Mouse (Mus musculus) large intestine, adult 2 months (tissue): ENCODE data around the gene Dand5. TPM values are rescaled to one million over a fixed set of nuclear protein-coding genes. Genes with fewer than 3 reads are reported as not detected.

Source experiments
- DNase-seq: peaks from one replicate; pipeline ENCODE4 v3.0.0-alpha.2; 2012; ENCODE audit warnings: low read depth, low spot score
- WGBS: fragments of 180-500 bp; shearing (Covaris S2); methylation state at CpG from one replicate; pipeline ENCODE4 v1.1.7; 2018; 5-methylcytosine and 5-hydroxymethylcytosine counted together
- polyA plus RNA-seq: library from polyadenylated mRNA; depleted of rRNA; stranded (reverse); fragments of >200 nt; gene quantifications from 2 replicates; pipeline ENCODE4 v1.2.3, GENCODE M21; 2012

Gene Dand5
- polyA plus RNA-seq, 1 experiment = 3.0 TPM

- WGBS = 77% methylated on average over 11 of the region's 11 CpGs
Observed at GRCm38 (mm10) chr8:84786801-84787467, 35.7 kb downstream of the Dand5 start.

GRCm38 (mm10) chr8:84785756-84786677, 36.6 kb downstream of the Dand5 start:
- no peak for DNase-seq
- whole genome bisulfite sequencing = 43% methylated on average over 38 of the region's 38 CpGs

More at GRCm38 (mm10) chr8:84786801-84787467, 35.7 kb downstream of the Dand5 start:
- DNase-seq = no peak

DNA sequence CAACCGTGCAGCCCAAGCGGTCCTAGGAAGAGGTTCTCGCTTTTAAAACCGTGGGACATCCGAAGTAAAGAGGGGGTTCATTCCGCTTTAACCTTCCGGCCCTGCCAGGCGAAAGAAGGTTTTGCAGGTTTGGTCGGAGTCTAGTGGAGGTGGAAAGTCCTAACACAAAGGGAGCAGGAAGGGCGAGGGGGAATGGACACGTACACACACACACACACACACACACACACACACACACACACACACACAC, 37.2 kb downstream of the Dand5 start:
- 61% methylated on average over 11 of the region's 11 CpGs for WGBS
- no peak for DNase-seq

- no peak for DNase-seq
- 29% methylated on average over 48 of the region's 48 CpGs for WGBS
Observed at GRCm38 (mm10) chr8:84784681-84785505, 37.7 kb downstream of the Dand5 start.

GRCm38 (mm10) chr8:84783919-84784581, 38.6 kb downstream of the Dand5 start:
- WGBS = 38% methylated on average over 33 of the region's 33 CpGs
- no peak for DNase-seq

GRCm38 (mm10) chr8:84783198-84783918, 39.3 kb downstream of the Dand5 start:
- WGBS = 84% methylated on average over 11 of the region's 11 CpGs
- no peak for DNase-seq

- 73% methylated on average over 10 of the region's 10 CpGs for WGBS
- no peak for DNase-seq
Observed at GRCm38 (mm10) chr8:84782680-84783079, 39.9 kb downstream of the Dand5 start.

DNA sequence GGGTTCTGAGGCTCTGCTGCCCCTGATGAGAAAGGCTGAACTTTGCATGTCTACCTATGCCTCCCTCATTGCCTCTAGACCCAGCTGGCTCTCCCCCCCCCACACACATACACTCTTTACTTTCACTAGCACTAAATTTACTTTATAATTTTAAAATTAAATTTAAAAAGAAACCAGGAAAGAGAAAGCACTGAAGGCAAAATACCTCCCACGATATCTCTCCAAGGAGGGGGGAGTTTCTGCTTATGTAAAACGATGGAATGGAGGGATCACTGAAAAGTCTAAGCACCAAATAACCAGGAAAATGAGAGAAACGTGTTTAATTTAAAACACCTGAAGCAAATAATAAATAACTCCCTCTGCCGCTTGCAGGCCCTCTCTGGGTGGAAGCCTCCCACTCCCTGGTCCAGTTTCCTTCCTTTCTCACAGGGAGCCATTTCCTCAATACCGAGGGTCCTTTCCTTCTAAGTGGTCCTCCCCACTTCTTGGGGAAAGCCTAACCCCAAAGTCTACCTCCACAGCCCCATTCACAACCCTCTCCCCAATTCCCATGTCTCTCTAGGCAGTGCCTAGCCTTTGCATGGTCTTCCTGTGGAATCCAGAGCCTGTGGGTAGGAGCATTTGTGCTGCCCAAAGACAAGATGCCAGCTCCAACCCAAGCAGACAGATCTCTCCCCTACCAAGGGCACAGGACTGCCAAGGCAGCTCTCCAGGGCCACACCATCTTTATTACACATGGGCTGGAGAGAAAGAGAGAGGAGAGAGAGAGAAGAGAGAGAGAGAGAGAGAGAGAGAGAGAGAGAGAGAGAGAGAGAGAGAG, 40.7 kb downstream of the Dand5 start:
- no peak for DNase-seq
- 69% methylated on average over 5 of the region's 5 CpGs for WGBS

DNA sequence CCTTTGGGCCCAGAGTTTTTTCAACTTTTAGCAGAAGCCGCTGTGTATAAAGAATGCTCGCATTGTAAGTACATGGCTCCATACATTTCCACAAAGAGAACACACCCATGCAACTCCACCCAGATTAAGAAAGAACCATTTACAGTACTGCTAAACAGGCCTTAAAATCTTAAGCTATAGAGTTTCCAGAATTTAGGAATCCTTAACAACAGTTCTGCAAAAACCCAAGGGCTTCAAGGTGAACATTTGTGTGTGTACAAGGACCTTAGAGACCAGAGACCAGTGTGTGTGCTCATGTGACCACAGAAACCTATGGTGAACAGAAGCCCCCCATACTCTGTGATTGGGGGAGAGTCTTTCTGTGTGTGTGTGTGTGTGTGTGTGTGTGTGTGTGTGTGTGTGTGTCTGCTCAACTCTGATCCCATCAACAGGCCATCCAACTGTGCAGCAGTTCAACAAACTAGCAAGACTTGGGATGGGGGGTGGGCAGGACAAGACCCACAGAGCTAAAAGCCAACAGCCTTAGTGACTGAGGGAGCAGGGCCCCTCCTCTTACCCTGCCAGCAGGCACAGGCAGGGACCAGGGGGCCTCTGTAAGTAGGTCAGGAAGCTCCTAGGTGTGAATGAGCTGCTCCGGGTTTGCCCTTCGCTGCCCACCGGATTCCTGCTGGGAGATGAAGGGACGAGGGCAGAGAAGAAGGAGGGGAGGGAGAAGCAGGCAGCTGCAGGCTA, 41.5 kb downstream of the Dand5 start:
- WGBS = 80% methylated on average over 6 of the region's 6 CpGs
- DNase-seq = no peak

DNA sequence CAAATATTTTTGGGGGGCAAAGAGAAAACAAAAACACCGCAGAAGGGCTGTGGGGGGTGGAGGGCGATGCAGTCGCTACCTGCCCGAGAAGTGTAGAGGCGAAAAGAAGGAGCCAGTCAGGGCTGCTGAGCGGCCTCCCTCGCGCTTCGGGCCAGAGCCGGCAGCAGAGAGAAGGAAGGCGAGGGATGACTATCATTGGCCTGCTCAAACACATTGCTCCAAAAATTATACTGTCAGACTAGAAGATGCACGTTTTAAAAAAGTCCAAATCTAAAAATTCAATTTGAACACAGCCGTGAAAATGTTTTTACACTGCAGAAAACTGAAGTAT, 42.4 kb downstream of the Dand5 start:
- no peak for DNase-seq
- WGBS = 67% methylated on average over 13 of the region's 13 CpGs

DNA sequence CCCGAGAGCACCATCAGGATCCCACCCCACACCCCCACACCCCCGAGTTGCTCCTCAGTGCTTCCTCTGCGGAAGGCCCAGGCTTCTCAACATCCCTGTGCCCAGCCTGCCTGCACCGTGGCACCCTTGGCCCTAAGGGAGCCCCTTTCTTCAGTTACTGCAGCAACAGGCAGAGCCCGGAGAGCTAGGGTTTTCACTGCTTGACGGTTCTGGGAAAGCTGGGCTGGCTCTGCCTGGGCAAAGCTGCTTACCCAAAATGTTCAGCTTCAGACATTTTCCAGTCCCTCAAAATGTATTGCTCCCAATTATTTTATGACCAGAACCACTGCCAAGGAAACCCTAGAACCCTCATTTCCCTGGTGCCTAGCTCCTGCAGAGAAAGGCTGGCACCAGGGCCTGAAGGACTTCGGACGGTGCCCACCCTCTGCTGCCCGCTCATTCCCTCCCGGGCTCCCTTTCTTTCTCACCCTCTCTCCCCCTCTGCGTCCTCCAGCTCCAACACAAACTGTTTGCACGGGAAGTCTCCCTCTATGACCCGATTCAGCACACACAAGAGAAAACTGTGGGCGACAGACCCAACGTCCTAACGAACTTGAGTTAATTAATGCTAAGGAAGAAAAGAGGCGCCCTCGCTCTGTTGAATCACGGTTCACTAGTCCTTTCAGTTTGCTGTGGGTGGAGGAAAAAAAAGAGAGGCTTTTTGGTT, 43.0 kb downstream of the Dand5 start:
- 66% methylated on average over 19 of the region's 19 CpGs for WGBS
- DNase-seq = no peak

DNA sequence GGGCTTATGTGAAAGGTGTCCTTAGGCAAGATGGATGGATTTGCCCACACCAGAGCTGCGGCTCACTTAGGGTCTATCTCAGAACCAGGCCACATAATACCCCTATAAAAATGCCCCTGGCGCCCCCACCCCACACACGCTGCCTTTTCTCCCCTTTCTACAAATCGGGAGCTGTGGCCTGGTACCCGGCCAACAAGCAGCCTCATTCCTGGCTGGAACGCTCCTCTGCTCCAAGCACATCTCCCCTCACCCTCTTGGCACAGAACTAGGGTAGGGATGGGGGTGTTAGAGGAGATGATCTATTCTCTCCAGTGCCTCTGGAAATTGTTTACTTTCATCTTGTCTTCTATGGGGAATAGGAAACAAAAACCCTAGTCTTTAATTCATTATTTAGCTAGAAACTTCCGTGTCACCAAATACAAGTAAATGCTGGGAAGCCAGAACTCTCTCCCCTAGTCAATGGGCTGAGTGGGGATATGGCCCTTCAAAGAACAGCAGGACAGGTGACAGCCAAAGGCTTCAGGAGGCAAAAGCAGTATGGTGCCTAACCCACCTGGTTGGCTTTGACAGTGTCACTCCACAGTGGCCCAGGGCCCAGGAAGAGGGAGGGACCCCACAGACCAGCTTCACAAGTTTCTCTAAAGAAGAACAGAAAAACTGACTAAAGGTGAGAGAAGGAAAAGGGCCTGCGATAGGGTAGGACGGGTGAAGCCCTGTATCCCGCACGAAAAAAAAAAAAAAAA, 43.8 kb downstream of the Dand5 start:
- WGBS = 68% methylated on average over 11 of the region's 11 CpGs
- no peak for DNase-seq

- DNase-seq = no peak
- WGBS = 80% methylated on average over 10 of the region's 10 CpGs
Observed at GRCm38 (mm10) chr8:84777899-84778637, 44.6 kb downstream of the Dand5 start.

GRCm38 (mm10) chr8:84776569-84776968, 46.1 kb downstream of the Dand5 start:
- 90% methylated on average over 1 of the region's 1 CpGs for WGBS

DNA sequence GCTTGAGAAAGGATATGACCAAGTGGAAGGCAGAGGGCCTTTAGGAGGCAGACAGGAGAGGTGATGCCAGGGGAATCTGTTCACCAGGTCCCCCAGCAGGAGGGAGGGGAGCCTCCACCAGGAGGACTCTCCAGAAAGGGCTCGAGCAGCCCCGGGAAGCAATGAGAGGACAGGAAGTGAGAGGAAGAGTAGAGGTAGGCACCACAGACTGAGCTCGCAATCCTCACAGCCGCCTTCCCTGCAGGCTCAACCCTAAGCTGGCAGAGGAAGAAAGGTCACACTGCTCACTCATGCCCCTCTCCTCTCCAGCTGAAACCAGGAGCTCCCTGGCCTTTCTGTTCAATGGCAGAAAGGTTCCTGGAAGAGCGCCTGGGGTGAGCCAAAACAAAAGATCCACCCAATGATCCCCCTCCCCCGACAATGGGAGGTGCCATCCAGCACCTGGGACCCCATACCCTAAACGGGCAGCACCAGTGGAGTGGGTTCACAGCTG, 47.0 kb downstream of the Dand5 start:
- WGBS = 44% methylated on average over 7 of the region's 7 CpGs
- no peak for DNase-seq

More at GRCm38 (mm10) chr8:84776569-84776968, 46.1 kb downstream of the Dand5 start:
- no peak for DNase-seq

GRCm38 (mm10) chr8:84775105-84775591, 47.5 kb downstream of the Dand5 start:
- 27% methylated on average over 13 of the region's 13 CpGs for WGBS
- DNase-seq = no peak
